Comparison of ENCODE assay signal across 28 mouse cellular contexts in genomic region chr5:121461339-121462170, GRCm38 (mm10). TPM values are rescaled to one million over a fixed set of nuclear protein-coding genes. Genes with fewer than 3 reads are reported as not detected.
A peak's percentile ranks its signal among the peaks of the same experiment; 100 is the strongest.
DNase-seq lines count a peak whose midpoint lies in the region; ATAC-seq and TF ChIP-seq lines count a peak whose summit lies in the region.
"Had no signal": no experiment of that assay in that cellular context is flagged by ENCODE, and none has a peak within 500 bp of the region (broad histone marks: within the 10 kb centered on the region; RNA-seq: fewer than 3 reads in every experiment).

No protein-coding gene starts in this region.

- H3K27ac ChIP-seq in embryonic facial prominence, embryonic 11.5 days (replicated peaks; ENCODE audit: low read depth, low read length), result no peak overlapping the region
- no peak overlapping the region for H3K27ac ChIP-seq in embryonic facial prominence, embryonic 10.5 days (replicated peaks)
- H3K27ac ChIP-seq in intestine, embryonic 14.5 days (ENCODE audit: low read depth), result no peak overlapping the region
- H3K27ac ChIP-seq in liver, embryonic 14.5 days, result no peak overlapping the region; the same call in 1 of the 2 replicates
- H3K27ac ChIP-seq: embryonic facial prominence, embryonic 13.5 days; hindbrain, embryonic 10.5 days; lung, embryonic 15.5 days; neural tube, embryonic 15.5 days had no signal

- no peak for TF ChIP-seq POLR2A in myocyte (IDR thresholded peaks at IDR 0.05; ENCODE audit: insufficient read length, low read depth)

- no peak overlapping the region for H3K9ac ChIP-seq in embryonic facial prominence, embryonic 11.5 days (replicated peaks; ENCODE audit: low read length)
- no peak overlapping the region for H3K9ac ChIP-seq in intestine, embryonic 14.5 days (ENCODE audit: low read length)
- no peak overlapping the region for H3K9ac ChIP-seq in liver, embryonic 14.5 days (replicated peaks)
- H3K9ac ChIP-seq: embryonic facial prominence, embryonic 13.5 days; lung, embryonic 15.5 days; neural tube, embryonic 15.5 days had no signal

- 47% methylated on average over 4 of the region's 4 CpGs for WGBS in embryonic facial prominence, embryonic 11.5 days
- WGBS in embryonic facial prominence, embryonic 10.5 days, result 48% methylated on average over 4 of the region's 4 CpGs
- WGBS in intestine, embryonic 14.5 days, result 56% methylated on average over 4 of the region's 4 CpGs
- 35% methylated on average over 4 of the region's 4 CpGs for WGBS in liver, embryonic 14.5 days (ENCODE audit: insufficient replicate concordance)

- H3K36me3 ChIP-seq in embryonic facial prominence, embryonic 11.5 days (replicated peaks; ENCODE audit: control insufficient read depth, insufficient read depth, low read depth, low read length), result no peaks in the 10 kb centered on the region
- H3K36me3 ChIP-seq in embryonic facial prominence, embryonic 10.5 days (replicated peaks), result no peaks in the 10 kb centered on the region
- no peaks in the 10 kb centered on the region for H3K36me3 ChIP-seq in intestine, embryonic 14.5 days (ENCODE audit: control insufficient read depth, insufficient read depth, low read length)
- no peaks in the 10 kb centered on the region for H3K36me3 ChIP-seq in liver, embryonic 14.5 days (replicated peaks; ENCODE audit: control insufficient read depth, insufficient read depth, low read depth)
- no peaks in the 10 kb centered on the region for H3K36me3 ChIP-seq in myocyte (ENCODE audit: control insufficient read depth, insufficient read depth)
- H3K36me3 ChIP-seq: embryonic facial prominence, embryonic 13.5 days; hindbrain, embryonic 10.5 days; lung, embryonic 15.5 days; neural tube, embryonic 15.5 days had no signal

- 0 out of 2 replicates have a peak, but pooled peaks have one; percentile 29 for ATAC-seq in embryonic facial prominence, embryonic 11.5 days (replicated peaks; ENCODE audit: insufficient number of reproducible peaks, low FRiP score, low TSS enrichment, low read depth)
- peak; percentile 40; the same call in 1 of the 2 replicates for ATAC-seq in intestine, embryonic 14.5 days (replicated peaks; ENCODE audit: low FRiP score, low TSS enrichment, low read depth)
- peak; percentile 80 for ATAC-seq in liver, embryonic 14.5 days (ENCODE audit: insufficient read depth)
- ATAC-seq: forebrain, embryonic 14.5 days; hindbrain, embryonic 16.5 days had no signal

- no peak overlapping the region for H3K4me2 ChIP-seq in embryonic facial prominence, embryonic 11.5 days (ENCODE audit: low read depth, low read length)
- no peak overlapping the region for H3K4me2 ChIP-seq in intestine, embryonic 14.5 days (ENCODE audit: low read length)
- H3K4me2 ChIP-seq in liver, embryonic 14.5 days (ENCODE audit: low read depth), result peak overlapping the region; percentile 0
- no peak overlapping the region for H3K4me2 ChIP-seq in myocyte (ENCODE audit: low read depth)
- H3K4me2 ChIP-seq: embryonic facial prominence, embryonic 13.5 days; heart, embryonic 11.5 days; lung, embryonic 15.5 days; midbrain, embryonic 11.5 days; neural tube, embryonic 15.5 days had no signal

- H3K9me3 ChIP-seq in embryonic facial prominence, embryonic 11.5 days (replicated peaks; ENCODE audit: control insufficient read depth, low read length), result no peaks in the 10 kb centered on the region
- no peaks in the 10 kb centered on the region for H3K9me3 ChIP-seq in embryonic facial prominence, embryonic 10.5 days
- no peaks in the 10 kb centered on the region for H3K9me3 ChIP-seq in intestine, embryonic 14.5 days (ENCODE audit: control insufficient read depth, low read length)
- H3K9me3 ChIP-seq in liver, embryonic 14.5 days (ENCODE audit: control insufficient read depth, low read length), result no peaks in the 10 kb centered on the region
- H3K9me3 ChIP-seq: hindbrain, embryonic 10.5 days; lung, embryonic 15.5 days; neural tube, embryonic 15.5 days had no signal

- peak; percentile 46; the same call in 1 of the 2 replicates for TF ChIP-seq EP300 in liver, embryonic 14.5 days (IDR thresholded peaks at IDR 0.05; ENCODE audit: low read depth)

- H3K27me3 ChIP-seq in embryonic facial prominence, embryonic 11.5 days (ENCODE audit: control insufficient read depth, insufficient read depth, low read length), result no peaks in the 10 kb centered on the region
- H3K27me3 ChIP-seq in embryonic facial prominence, embryonic 10.5 days (replicated peaks; ENCODE audit: low read depth, poor library complexity, severe bottlenecking), result no peaks in the 10 kb centered on the region
- H3K27me3 ChIP-seq in intestine, embryonic 14.5 days (replicated peaks; ENCODE audit: control insufficient read depth, insufficient read depth, low read length), result no peaks in the 10 kb centered on the region
- H3K27me3 ChIP-seq in liver, embryonic 14.5 days (ENCODE audit: control insufficient read depth, insufficient read depth, low read length), result no peaks in the 10 kb centered on the region
- H3K27me3 ChIP-seq in myocyte (ENCODE audit: control insufficient read depth, insufficient read depth, insufficient read length), result no peaks in the 10 kb centered on the region
- H3K27me3 ChIP-seq: embryonic facial prominence, embryonic 13.5 days; lung, embryonic 15.5 days; neural tube, embryonic 15.5 days had no signal

- no peak overlapping the region for H3K4me3 ChIP-seq in embryonic facial prominence, embryonic 11.5 days (ENCODE audit: low read depth, low read length)
- no peak overlapping the region for H3K4me3 ChIP-seq in embryonic facial prominence, embryonic 10.5 days
- no peak overlapping the region for H3K4me3 ChIP-seq in intestine, embryonic 14.5 days (ENCODE audit: low read depth, low read length)
- H3K4me3 ChIP-seq in liver, embryonic 14.5 days (ENCODE audit: insufficient read depth in 1 of 2, low read depth in 2 of 2, low read length in 2 of 2), result no peak overlapping the region
- H3K4me3 ChIP-seq in myocyte, result no peak overlapping the region
- H3K4me3 ChIP-seq: embryonic facial prominence, embryonic 13.5 days; hindbrain, embryonic 10.5 days; lung, embryonic 15.5 days; neural tube, embryonic 15.5 days had no signal

- no peak for TF ChIP-seq CTCF in liver, embryonic 14.5 days (IDR thresholded peaks at IDR 0.05; ENCODE audit: low read depth)

- no peak for DNase-seq in embryonic facial prominence, embryonic 11.5 days (ENCODE audit: low spot score)
- DNase-seq in embryonic facial prominence, embryonic 10.5 days (ENCODE audit: low spot score), result no peak
- no peak for DNase-seq in intestine, embryonic 14.5 days (ENCODE audit: low spot score)
- no peak for DNase-seq in liver, embryonic 14.5 days (ENCODE audit: low read depth in 3 of 3, low spot score in 3 of 3)
- no peak for DNase-seq in kidney, postnatal 10 days
- DNase-seq in kidney, postnatal 36 days, result no peak
- DNase-seq: adrenal gland, postnatal 36 days; cerebellum, adult 11 months; cerebellum, adult 9-11 months; gastrocnemius, postnatal 10 days; heart, postnatal 10 days; kidney, adult 8-10 months; kidney, postnatal 25 days; lung, postnatal 36 days; right cerebral cortex, adult 18-20 months; right cerebral cortex, postnatal 4 days; thymus, postnatal 36 days had no signal

- H3K79me2 ChIP-seq in myocyte (ENCODE audit: control insufficient read depth, insufficient read depth), result no peaks in the 10 kb centered on the region

- H3ac ChIP-seq in myocyte (ENCODE audit: control insufficient read depth, insufficient read length), result no peak overlapping the region

- no peaks in the 10 kb centered on the region for H3K4me1 ChIP-seq in embryonic facial prominence, embryonic 11.5 days (ENCODE audit: control insufficient read depth, insufficient read depth, low read length)
- H3K4me1 ChIP-seq in embryonic facial prominence, embryonic 10.5 days, result peaks cover 8% of the 10 kb centered on the region
- H3K4me1 ChIP-seq in intestine, embryonic 14.5 days (replicated peaks; ENCODE audit: control insufficient read depth, insufficient read depth, low read length), result no peaks in the 10 kb centered on the region; the same call in 1 of the 2 replicates
- peaks cover 3 to 17% of the 10 kb centered on the region in 2 experiments for H3K4me1 ChIP-seq in liver, embryonic 14.5 days (replicated peaks; ENCODE audit: control insufficient read depth in 2 of 2, insufficient read depth in 2 of 2, low read length in 1 of 2)
- H3K4me1 ChIP-seq: embryonic facial prominence, embryonic 13.5 days; hindbrain, embryonic 10.5 days; lung, embryonic 15.5 days; neural tube, embryonic 15.5 days had no signal

TF ChIP-seq in myocyte, 11 proteins besides CTCF, POLR2A, EP300 and RAD21 (continues in another document):
- TF ChIP-seq MAX (IDR thresholded peaks at IDR 0.05; ENCODE audit: low read depth) (no peak), MYOD1 (IDR thresholded peaks at IDR 0.05; ENCODE audit: control insufficient read depth in 1 of 3, insufficient read length in 2 of 3, low read depth in 2 of 3) (no peak), POLR2AphosphoS2 (IDR thresholded peaks at IDR 0.05; ENCODE audit: insufficient read length, low read depth) (peak; percentile 57), USF1 (IDR thresholded peaks at IDR 0.05; ENCODE audit: low read depth) (no peak)

RNA-seq across cellular contexts. Expression of gene Erp29, which starts 9.2 kb away (rescaled TPM):
- polyA plus RNA-seq in embryonic facial prominence, embryonic 11.5 days (2014; fragmentation: Nextera tagmentation; extraction: Ambion mirVana), result 102 and 110 TPM in 2 replicates
- polyA plus RNA-seq in embryonic facial prominence, embryonic 10.5 days (2016; fragmentation: Nextera tagmentation; extraction: Ambion mirVana), result 114 and 122 TPM in 2 replicates
- 164 and 167 TPM in 2 replicates for polyA plus RNA-seq in intestine, embryonic 14.5 days (2014; fragmentation: Nextera tagmentation; extraction: Ambion mirVana)
- polyA plus RNA-seq in liver, embryonic 14.5 days (2012; rRNA removed), result 26.4 and 63.7 TPM in 2 replicates
- polyA plus RNA-seq in liver, embryonic 14.5 days (2014; fragmentation: Nextera tagmentation; extraction: Ambion mirVana), result 74.9 and 82.1 TPM in 2 replicates
- polyA plus RNA-seq in myocyte (2012; fragmentation: generic; extraction: Trizol), result 86.0 TPM

RNA-seq across cellular contexts. Expression of gene Tmem116, which starts 9.9 kb away (rescaled TPM):
- 0.45 and 0.96 TPM in 2 replicates for polyA plus RNA-seq in embryonic facial prominence, embryonic 11.5 days (2014; fragmentation: Nextera tagmentation; extraction: Ambion mirVana)
- polyA plus RNA-seq in embryonic facial prominence, embryonic 10.5 days (2016; fragmentation: Nextera tagmentation; extraction: Ambion mirVana), result 0.91 and 1.0 TPM in 2 replicates
- polyA plus RNA-seq in intestine, embryonic 14.5 days (2014; fragmentation: Nextera tagmentation; extraction: Ambion mirVana), result 1.8 and 2.7 TPM in 2 replicates
- 0.46 and 0.69 TPM in 2 replicates for polyA plus RNA-seq in liver, embryonic 14.5 days (2012; rRNA removed)
- polyA plus RNA-seq in liver, embryonic 14.5 days (2014; fragmentation: Nextera tagmentation; extraction: Ambion mirVana), result 0.57 and 1.0 TPM in 2 replicates
- 3.3 TPM for polyA plus RNA-seq in myocyte (2012; fragmentation: generic; extraction: Trizol)

RNA-seq across cellular contexts. Expression of gene Adam1b, which starts 41.7 kb away (rescaled TPM):
- polyA plus RNA-seq in embryonic facial prominence, embryonic 11.5 days (2014; fragmentation: Nextera tagmentation; extraction: Ambion mirVana), result not detected in 2 replicates
- polyA plus RNA-seq in embryonic facial prominence, embryonic 10.5 days (2016; fragmentation: Nextera tagmentation; extraction: Ambion mirVana), result not detected in 2 replicates
- polyA plus RNA-seq in intestine, embryonic 14.5 days (2014; fragmentation: Nextera tagmentation; extraction: Ambion mirVana), result 0.07 and 0.16 TPM in 2 replicates
- not detected in 2 replicates for polyA plus RNA-seq in liver, embryonic 14.5 days (2012; rRNA removed)
- polyA plus RNA-seq in liver, embryonic 14.5 days (2014; fragmentation: Nextera tagmentation; extraction: Ambion mirVana), result not detected in 2 replicates
- 0.02 TPM for polyA plus RNA-seq in myocyte (2012; fragmentation: generic; extraction: Trizol)
- polyA plus RNA-seq: cortical plate, adult 2 months; embryonic facial prominence, embryonic 13.5 days; forebrain, embryonic 14.5 days; hindbrain, embryonic 16.5 days; lung, embryonic 15.5 days; midbrain, embryonic 11.5 days; midbrain, postnatal 0 days; neural tube, embryonic 15.5 days had no signal

Comparison
In these comparisons a context has a peak if more than half of its experiments do, and no peak if none do; other contexts are left out.
1. ATAC-seq: peak in every context shown above with its lines; median percentile 80 in liver, embryonic 14.5 days; 40 in intestine, embryonic 14.5 days; 29 in embryonic facial prominence, embryonic 11.5 days.